Mouse (Mus musculus): ENCODE data around the gene Ercc1. TPM values are rescaled to one million over a fixed set of nuclear protein-coding genes. Genes with fewer than 3 reads are reported as not detected.

Gene Ercc1
- polyA plus RNA-seq, 1 experiment from 2014 or later: 68.4 TPM

- no peak for ATAC-seq (replicated peaks; ENCODE audit: low FRiP score, low read depth)
- no peak overlapping the region for H3K4me3 ChIP-seq (replicated peaks; ENCODE audit: low read depth, low read length)
- DNase-seq (ENCODE audit: low spot score): no peak
- TF ChIP-seq CTCF (IDR thresholded peaks at IDR 0.05; ENCODE audit: low read depth): no peak
- H3K9ac ChIP-seq (ENCODE audit: low read depth, low read length): no peak overlapping the region
- no peaks in the 10 kb centered on the region; the same call in 1 of the 2 replicates for H3K4me1 ChIP-seq (replicated peaks; ENCODE audit: insufficient read depth, low read length)
- no peaks in the 10 kb centered on the region for H3K9me3 ChIP-seq (replicated peaks; ENCODE audit: low read length)
- peaks cover 33% of the 10 kb centered on the region for H3K36me3 ChIP-seq (ENCODE audit: insufficient read depth, low read length)
- H3K27ac ChIP-seq: no peak overlapping the region
- 88% methylated on average over 9 of the region's 9 CpGs for WGBS
- no peak overlapping the region for H3K4me2 ChIP-seq (ENCODE audit: low read length)
- H3K27me3 ChIP-seq (ENCODE audit: insufficient read depth, low read length): no peaks in the 10 kb centered on the region
Observed at GRCm38 (mm10) chr7:19383708-19384107, 39.1 kb downstream of the Ercc1 start.

- DNase-seq (ENCODE audit: low spot score) (no peak), ATAC-seq (replicated peaks; ENCODE audit: low FRiP score, low read depth) (no peak)
- Histone ChIP-seq H3K4me3 (replicated peaks; ENCODE audit: low read depth, low read length) (no peak overlapping the region), H3K27ac (no peak overlapping the region), H3K4me1 (replicated peaks; ENCODE audit: insufficient read depth, low read length) (no peaks in the 10 kb centered on the region), H3K27me3 (ENCODE audit: insufficient read depth, low read length) (no peaks in the 10 kb centered on the region), H3K9me3 (replicated peaks; ENCODE audit: low read length) (no peaks in the 10 kb centered on the region), H3K9ac (ENCODE audit: low read depth, low read length) (no peak overlapping the region), H3K4me2 (ENCODE audit: low read length) (no peak overlapping the region), H3K36me3 (ENCODE audit: insufficient read depth, low read length) (peaks cover 84% of the 10 kb centered on the region)
- TF ChIP-seq CTCF (IDR thresholded peaks at IDR 0.05; ENCODE audit: low read depth): no peak
- WGBS: 88% methylated on average over 10 of the region's 10 CpGs
Observed at GRCm38 (mm10) chr7:19388699-19389413, 44.3 kb downstream of the Ercc1 start.

- H3K27ac ChIP-seq: no peak overlapping the region
- no peaks in the 10 kb centered on the region for H3K27me3 ChIP-seq (ENCODE audit: insufficient read depth, low read length)
- H3K9ac ChIP-seq (ENCODE audit: low read depth, low read length): no peak overlapping the region
- no peaks in the 10 kb centered on the region for H3K9me3 ChIP-seq (replicated peaks; ENCODE audit: low read length)
- no peak overlapping the region for H3K4me3 ChIP-seq (replicated peaks; ENCODE audit: low read depth, low read length)
- no peak for DNase-seq (ENCODE audit: low spot score)
- no peak for ATAC-seq (replicated peaks; ENCODE audit: low FRiP score, low read depth)
- TF ChIP-seq CTCF (IDR thresholded peaks at IDR 0.05; ENCODE audit: low read depth): no peak
- no peak overlapping the region for H3K4me2 ChIP-seq (ENCODE audit: low read length)
- no peaks in the 10 kb centered on the region for H3K4me1 ChIP-seq (replicated peaks; ENCODE audit: insufficient read depth, low read length)
- H3K36me3 ChIP-seq (ENCODE audit: insufficient read depth, low read length): peaks cover 58% of the 10 kb centered on the region
- WGBS: 83% methylated on average over 8 of the region's 8 CpGs
Observed at GRCm38 (mm10) chr7:19394484-19394883, 49.9 kb downstream of the Ercc1 start.

- Histone ChIP-seq H3K4me3 (replicated peaks; ENCODE audit: low read depth, low read length) (peak overlapping the region; percentile 29), H3K9me3 (replicated peaks; ENCODE audit: low read length) (no peaks in the 10 kb centered on the region), H3K27ac (0 out of 2 replicates have a peak overlapping the region, but pooled peaks have one; percentile 25), H3K36me3 (ENCODE audit: insufficient read depth, low read length) (0 out of 2 replicates have a peak, but pooled peaks cover 7% of the 10 kb centered on the region), H3K4me1 (replicated peaks; ENCODE audit: insufficient read depth, low read length) (0 out of 2 replicates have a peak, but pooled peaks cover 4% of the 10 kb centered on the region), H3K4me2 (ENCODE audit: low read length) (peak overlapping the region; percentile 65), H3K27me3 (ENCODE audit: insufficient read depth, low read length) (no peaks in the 10 kb centered on the region; the same call in 1 of the 2 replicates), H3K9ac (ENCODE audit: low read depth, low read length) (peak overlapping the region; percentile 54)
- WGBS: 2% methylated on average over 27 of the region's 27 CpGs
- ATAC-seq (replicated peaks; ENCODE audit: low FRiP score, low read depth) (peak; percentile 57; the same call in 1 of the 2 replicates), DNase-seq (ENCODE audit: low spot score) (peak; percentile 60)
- no peak for TF ChIP-seq CTCF (IDR thresholded peaks at IDR 0.05; ENCODE audit: low read depth)
Observed at GRCm38 (mm10) chr7:19399496-19400280, 55.1 kb downstream of the Ercc1 start.

GRCm38 (mm10) chr7:19400946-19401345 is 56.4 kb downstream of the Ercc1 start:
- H3K4me2 ChIP-seq (ENCODE audit: low read length): no peak overlapping the region
- no peaks in the 10 kb centered on the region; the same call in 1 of the 2 replicates for H3K27me3 ChIP-seq (ENCODE audit: insufficient read depth, low read length)
- H3K36me3 ChIP-seq (ENCODE audit: insufficient read depth, low read length): no peaks in the 10 kb centered on the region
- TF ChIP-seq CTCF (IDR thresholded peaks at IDR 0.05; ENCODE audit: low read depth): peak; percentile 42
- 0 out of 2 replicates have a peak, but pooled peaks cover 4% of the 10 kb centered on the region for H3K4me1 ChIP-seq (replicated peaks; ENCODE audit: insufficient read depth, low read length)
- no peak for DNase-seq (ENCODE audit: low spot score)
- 89% methylated on average over 4 of the region's 4 CpGs for WGBS
- H3K4me3 ChIP-seq (replicated peaks; ENCODE audit: low read depth, low read length): no peak overlapping the region
- H3K27ac ChIP-seq: no peak overlapping the region
- ATAC-seq (replicated peaks; ENCODE audit: low FRiP score, low read depth): no peak
- H3K9ac ChIP-seq (ENCODE audit: low read depth, low read length): no peak overlapping the region
- no peaks in the 10 kb centered on the region for H3K9me3 ChIP-seq (replicated peaks; ENCODE audit: low read length)

GRCm38 (mm10) chr7:19402535-19403112 is 58.0 kb downstream of the Ercc1 start:
- no peak overlapping the region for H3K27ac ChIP-seq
- H3K4me2 ChIP-seq (ENCODE audit: low read length): no peak overlapping the region
- no peak overlapping the region for H3K9ac ChIP-seq (ENCODE audit: low read depth, low read length)
- H3K4me3 ChIP-seq (replicated peaks; ENCODE audit: low read depth, low read length): no peak overlapping the region
- H3K4me1 ChIP-seq (replicated peaks; ENCODE audit: insufficient read depth, low read length): 0 out of 2 replicates have a peak, but pooled peaks cover 4% of the 10 kb centered on the region
- no peak for DNase-seq (ENCODE audit: low spot score)
- H3K36me3 ChIP-seq (ENCODE audit: insufficient read depth, low read length): no peaks in the 10 kb centered on the region
- TF ChIP-seq CTCF (IDR thresholded peaks at IDR 0.05; ENCODE audit: low read depth): no peak
- no peaks in the 10 kb centered on the region for H3K9me3 ChIP-seq (replicated peaks; ENCODE audit: low read length)
- H3K27me3 ChIP-seq (ENCODE audit: insufficient read depth, low read length): no peaks in the 10 kb centered on the region; the same call in 1 of the 2 replicates
- no peak for ATAC-seq (replicated peaks; ENCODE audit: low FRiP score, low read depth)
- 76% methylated on average over 9 of the region's 9 CpGs for WGBS
